Mouse (Mus musculus) large intestine, adult 2 months (tissue): Measurements from ENCODE around the gene Il18r1. TPM values are rescaled to one million over a fixed set of nuclear protein-coding genes. Genes with fewer than 3 reads are reported as not detected.

Experiments used
- DNase-seq: peaks from one replicate; pipeline ENCODE4 v3.0.0-alpha.2; 2012; ENCODE audit warnings: low read depth, low spot score
- WGBS: fragments of 180-500 bp; shearing (Covaris S2); methylation state at CpG from one replicate; pipeline ENCODE4 v1.1.7; 2018; 5-methylcytosine and 5-hydroxymethylcytosine counted together
- polyA plus RNA-seq: library from polyadenylated mRNA; depleted of rRNA; stranded (reverse); fragments of >200 nt; gene quantifications from 2 replicates; pipeline ENCODE4 v1.2.3, GENCODE M21; 2012

The Il18r1 gene
- polyA plus RNA-seq, 1 experiment: 0.52 TPM

DNA sequence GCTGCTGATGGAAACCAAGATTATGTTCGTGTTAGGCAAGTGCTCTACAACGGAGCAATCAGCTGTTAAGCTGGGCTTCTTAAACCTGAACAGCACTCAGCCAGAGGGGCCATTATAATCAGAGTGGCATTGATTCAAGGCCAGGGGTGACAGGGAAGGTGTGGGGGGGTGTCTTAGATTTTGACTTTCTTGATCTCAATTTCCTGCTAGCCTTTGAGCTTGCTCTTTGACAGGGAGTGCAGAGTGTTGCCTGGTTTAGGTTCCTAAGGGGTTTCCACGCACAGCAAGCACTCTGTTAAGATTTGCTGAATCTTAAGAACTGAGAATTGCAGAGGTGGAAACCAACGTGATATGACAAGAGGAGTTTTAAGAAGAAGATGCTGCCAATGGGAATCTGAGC is 11.4 kb downstream of the Il18r1 start:
- 65% methylated on average over 4 of the region's 4 CpGs for WGBS
- DNase-seq: no peak

DNA sequence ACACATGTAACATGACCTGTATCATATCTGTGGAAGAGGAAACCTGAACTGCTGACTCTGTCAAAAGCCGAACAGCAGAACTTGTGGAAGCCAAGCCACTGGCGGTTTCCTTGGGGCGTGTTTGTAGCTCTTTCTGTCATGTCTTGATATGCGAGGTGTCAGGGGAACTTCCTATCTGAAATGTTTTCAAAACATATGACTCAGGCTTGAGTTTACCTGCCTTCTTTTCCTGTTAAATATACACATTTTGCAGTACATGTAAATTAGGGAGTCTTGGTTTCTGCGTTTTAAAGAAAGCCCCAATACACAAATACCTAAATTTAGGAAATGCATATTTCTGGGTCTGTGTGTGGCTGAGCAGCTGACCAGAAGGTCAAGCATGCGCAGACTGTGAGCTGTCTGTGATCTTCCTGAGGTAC is 14.2 kb downstream of the Il18r1 start:
- no peak for DNase-seq
- 58% methylated on average over 6 of the region's 6 CpGs for WGBS

DNA sequence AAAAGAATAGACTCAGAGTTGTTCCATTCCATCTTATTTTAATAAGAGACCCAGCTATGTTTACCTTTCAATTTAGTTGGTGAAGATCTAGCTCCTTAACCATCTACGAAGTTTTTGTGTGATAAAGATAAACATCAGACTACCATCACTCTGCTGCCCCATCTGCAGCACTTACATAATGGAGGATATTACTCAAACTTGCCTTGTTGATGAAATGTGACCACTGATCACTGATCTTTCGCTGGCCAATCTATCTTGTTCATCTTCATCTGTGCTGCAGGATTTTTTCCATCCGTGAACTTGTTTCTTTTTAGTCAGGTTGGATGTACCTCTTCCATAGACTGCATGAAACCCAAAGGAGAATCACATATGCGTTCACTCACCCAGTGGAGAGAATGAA is 29.2 kb downstream of the Il18r1 start:
- WGBS: 80% methylated on average over 4 of the region's 4 CpGs

DNA sequence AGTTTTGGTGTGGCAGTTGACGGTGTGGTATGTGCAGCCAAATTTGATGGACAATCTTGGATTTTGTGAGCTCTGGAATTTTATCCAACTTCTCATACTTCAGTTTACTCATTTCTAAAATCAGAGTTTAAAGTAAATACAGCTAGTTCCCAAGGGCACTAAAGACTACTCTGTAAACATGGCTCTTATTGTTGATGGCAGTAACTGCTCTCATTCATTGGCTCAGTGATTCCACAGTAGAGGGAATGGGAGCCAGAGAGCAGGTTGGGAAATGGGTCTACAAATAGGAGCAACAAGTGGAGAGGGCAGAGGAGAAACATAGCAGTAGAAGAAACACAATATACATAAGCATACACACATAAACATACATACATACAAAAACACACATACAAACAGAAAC is 34.4 kb downstream of the Il18r1 start:
- WGBS: 30% methylated on average over 1 of the region's 1 CpGs
- DNase-seq: no peak

More for the DNA sequence above, 29.2 kb downstream of the Il18r1 start:
- no peak for DNase-seq

DNA sequence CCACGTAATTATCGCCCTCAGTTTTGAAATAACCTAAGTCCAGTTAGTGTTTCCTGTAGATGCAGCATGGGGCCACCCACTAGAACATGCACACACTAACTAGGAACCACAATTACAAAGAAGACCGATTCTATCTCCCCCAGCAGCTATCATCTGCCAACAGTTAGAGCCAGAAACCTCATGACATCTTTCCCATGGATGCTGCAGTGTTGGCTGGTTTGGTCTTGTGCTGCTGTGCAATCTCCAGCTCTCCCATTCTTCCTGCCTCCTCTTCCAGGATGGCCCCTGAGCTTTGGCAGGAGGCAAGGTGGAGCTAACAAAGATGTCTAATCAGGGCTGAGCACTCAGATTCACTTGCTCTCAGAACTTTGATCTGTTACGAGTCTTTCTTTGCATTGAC is 35.8 kb downstream of the Il18r1 start:
- no peak for DNase-seq
- 73% methylated on average over 4 of the region's 4 CpGs for WGBS

DNA sequence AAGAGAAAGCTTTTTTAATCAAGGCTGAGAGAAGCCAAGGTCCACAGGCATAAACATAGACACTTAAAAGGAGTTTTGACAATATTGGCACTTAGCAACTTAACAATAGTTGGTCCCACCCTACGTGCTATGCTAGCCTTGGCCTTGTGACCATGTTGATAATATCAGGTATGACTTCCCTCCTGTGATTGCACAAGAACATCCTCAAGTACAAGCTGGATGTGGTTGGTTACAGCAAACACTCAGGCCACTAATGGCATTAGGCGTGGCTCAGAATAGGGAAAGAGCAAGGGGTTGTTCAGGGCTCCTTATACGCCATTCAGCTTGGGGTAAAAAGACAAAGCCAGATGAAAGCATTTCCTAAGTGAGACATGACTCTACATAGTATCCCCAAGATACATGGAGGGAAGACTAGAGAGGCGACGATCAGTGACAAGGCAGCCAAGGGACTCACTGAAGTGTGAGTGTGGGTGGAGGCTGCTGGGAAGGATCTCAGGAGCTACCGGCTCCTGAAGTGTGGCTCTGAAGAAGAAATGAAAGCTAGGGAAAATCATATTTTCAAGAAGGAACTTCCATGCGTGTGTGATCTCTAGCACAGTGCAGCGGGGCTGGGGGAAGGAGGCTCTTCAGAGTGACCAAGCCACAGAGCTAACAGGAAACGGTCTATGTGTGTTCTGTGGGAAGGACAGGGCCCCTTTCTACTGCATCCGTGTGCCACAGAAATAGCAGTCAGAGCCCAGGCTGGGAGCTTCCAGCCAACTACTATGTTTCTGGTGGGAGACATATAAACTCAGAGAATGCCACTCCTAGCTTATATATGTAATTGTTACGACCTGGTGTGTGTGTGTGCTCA is 36.4 kb downstream of the Il18r1 start:
- no peak for DNase-seq
- WGBS: 66% methylated on average over 11 of the region's 11 CpGs

DNA sequence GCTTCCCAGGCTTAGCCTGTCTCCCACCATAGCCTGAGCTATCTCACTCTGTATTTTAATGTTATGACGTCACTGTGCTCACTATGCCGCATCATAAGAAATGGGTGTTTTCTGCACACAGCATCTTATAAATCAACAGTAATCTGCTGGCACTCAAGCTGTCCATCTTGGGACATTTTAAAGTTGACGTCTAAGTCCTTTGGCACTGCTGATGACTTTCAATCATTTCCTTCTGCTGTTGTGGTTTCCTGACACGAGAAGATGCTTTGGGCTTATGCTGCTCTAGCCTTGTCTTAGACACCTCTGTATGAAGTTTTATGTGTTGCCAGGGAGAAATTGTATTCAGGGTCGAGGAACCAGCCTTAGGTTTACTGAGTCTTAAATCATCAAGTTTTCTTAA is 39.2 kb downstream of the Il18r1 start:
- DNase-seq: no peak
- WGBS: 62% methylated on average over 5 of the region's 5 CpGs

DNA sequence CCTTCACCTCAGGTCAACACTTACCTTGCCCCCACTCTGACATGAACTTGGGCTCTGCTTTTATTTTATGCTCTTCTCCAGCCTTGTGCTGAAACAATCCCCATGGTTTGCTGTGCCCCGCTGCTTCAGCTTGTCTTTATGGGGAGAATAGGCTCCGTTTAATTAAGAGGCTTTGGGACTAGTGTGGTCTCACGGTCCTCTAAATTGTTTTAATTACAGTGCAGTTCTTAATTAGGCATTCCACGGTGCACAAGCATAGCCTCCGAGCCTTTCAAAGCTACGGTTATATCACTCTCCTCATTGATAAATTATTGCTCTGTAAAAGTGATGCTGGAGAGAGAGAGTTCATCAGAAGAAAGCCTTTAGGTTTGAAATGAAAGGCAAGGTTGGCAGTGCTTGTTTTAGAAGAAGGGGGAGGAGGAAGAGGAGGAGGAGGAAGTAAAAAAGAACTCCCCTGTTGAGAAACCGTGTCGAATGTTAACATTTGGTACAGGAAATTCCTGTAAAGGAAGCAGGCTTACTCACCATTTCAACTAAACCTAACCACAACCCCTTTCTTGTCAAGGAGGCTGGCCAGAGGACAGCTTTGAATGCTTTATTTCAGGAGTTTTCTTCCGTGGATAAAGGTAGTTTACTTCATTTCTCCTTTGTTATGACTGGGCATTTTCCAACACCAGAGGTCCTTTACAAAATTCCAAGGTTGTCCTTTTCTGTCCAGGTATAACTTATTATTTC is 49.7 kb downstream of the Il18r1 start, which contains the start of gene Il18rap:
TSS of gene Il18rap (plus strand) at position 512 of the 735 bp plus-strand sequence.
- WGBS: 36% methylated on average over 9 of the region's 9 CpGs
- no peak for DNase-seq

DNA sequence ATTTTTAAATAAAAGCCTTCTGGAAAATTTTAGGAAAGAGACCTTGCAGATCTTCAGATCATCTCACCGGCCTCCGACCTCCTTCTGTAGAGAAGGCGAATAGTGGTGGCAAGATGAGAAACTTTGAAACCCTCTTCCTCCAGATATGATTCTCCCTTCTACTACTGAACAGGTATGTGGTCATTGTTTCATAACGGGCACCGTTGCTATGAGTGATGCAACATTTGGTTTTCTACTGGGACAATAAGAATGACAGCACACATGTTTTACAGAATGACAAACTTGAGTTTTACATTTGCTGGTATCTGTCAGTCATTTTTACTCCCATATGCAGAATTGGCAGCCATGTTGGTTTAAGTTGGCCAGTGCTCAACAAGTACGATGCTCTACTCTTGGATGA is 51.0 kb downstream of the Il18r1 start:
- WGBS: 88% methylated on average over 6 of the region's 6 CpGs
- no peak for DNase-seq

DNA sequence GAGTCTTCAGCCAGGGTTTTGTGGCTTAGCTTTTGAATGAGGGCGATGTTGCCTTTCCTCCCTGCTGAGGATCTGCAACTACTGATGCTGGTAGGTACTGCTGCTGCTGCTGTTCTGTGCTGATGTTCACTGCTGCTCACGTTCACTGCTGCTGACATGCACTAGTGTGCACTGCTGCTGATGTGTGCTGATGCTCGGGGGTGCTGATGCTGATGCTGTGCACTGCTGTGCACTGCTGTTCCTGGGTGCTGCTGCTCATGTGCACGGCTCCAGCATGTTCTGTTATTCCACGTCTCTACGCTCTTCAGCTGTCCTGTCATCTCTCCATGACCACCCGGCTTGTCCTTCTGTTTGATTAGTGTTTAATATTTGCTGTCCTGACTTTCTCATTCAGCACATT is 57.6 kb downstream of the Il18r1 start:
- WGBS: 76% methylated on average over 7 of the region's 7 CpGs
- no peak for DNase-seq

DNA sequence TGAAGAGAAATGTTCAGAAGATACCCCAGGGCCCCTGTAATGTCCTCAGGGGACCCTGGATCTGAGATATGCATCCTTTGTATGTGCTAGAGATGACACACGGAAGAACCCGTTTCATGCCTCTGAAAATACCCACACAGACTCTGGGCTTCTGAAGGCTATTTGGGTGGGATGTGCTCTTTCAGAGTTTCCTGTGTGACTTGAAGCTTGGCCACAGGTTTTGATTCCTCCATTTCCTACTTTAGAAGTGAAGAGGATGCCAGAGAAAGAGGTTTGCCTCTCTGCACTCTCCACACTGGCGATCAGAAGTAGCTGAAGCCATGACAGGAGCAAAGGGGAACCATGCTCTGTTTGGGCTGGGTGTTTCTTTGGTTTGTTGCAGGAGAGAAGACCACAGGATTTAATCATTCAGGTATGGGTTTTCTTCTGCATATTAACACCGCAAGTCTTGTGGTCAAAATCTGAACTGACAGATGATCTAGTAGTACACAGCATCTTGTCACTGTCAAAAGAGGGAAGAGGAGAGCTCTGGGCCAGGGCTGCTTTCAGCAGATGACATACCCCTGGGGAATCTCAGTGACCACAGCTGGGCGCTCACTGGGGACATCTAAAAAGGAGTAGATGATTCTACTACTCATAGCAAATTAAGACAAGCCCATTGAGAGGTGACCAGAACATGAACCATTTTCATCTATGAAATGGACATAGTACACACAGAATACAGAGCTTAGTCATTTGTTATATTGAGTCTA is 58.8 kb downstream of the Il18r1 start:
- whole genome bisulfite sequencing: 87% methylated on average over 5 of the region's 5 CpGs
- DNase-seq: no peak

DNA sequence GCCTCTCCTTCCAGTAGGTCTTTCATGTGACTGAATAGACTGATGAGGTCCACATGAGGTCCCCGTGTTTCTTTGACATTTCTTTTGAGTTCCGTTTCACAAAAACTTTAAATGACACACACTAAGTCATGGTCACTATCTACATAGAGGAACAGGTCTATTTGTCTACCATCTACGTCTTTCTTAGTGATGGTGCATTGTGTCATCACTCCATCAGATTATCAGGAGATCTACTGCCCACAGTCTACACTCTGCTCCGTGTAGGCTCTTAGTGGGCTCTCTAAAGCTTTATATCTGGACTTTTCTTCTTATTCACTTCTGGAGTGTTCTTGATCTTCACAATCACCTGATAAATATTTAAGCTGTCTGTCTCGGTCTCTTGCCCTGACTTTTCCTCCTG is 63.9 kb downstream of the Il18r1 start:
- 86% methylated on average over 5 of the region's 5 CpGs for whole genome bisulfite sequencing
- no peak for DNase-seq

DNA sequence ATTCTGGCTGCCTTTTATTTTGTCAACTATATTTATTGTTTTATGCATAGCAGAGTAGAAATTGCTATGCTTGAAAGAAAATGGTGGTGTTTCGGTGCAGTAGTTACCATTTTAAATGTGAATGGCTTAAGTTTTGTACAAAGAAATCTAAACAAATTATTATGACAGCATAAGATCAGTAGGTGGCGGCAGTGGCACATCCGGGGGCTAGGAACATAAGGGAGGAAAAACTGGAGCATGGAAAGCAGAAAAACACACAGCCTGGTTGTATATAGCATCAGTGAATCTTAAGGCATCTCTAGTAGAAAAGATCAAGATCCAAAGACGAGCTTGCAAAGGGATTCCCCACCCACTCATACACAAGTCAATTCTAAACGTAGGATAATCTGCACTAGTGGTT is 72.2 kb downstream of the Il18r1 start:
- 70% methylated on average over 5 of the region's 5 CpGs for WGBS
- no peak for DNase-seq

DNA sequence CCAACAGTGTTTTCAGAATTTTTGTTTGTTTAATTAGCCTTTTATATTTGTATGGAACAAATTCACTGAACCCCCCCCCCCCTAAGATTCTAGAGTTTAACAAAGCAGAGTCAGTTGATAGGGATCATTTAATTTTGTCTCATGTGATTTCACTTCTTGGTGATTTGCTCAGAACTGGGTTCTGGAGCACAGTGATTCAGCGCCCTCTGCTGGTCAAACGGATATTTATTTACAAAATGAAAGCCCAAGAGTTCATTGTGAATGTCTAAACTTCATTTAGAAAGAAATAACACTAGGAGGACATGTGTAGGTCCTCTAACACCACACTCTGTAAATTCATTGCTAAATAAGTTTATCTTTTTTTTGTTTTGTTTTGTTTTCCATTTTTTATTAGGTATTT is 79.3 kb downstream of the Il18r1 start:
- peak; percentile 39 for DNase-seq
- 0% methylated on average over 2 of the region's 2 CpGs for WGBS

DNA sequence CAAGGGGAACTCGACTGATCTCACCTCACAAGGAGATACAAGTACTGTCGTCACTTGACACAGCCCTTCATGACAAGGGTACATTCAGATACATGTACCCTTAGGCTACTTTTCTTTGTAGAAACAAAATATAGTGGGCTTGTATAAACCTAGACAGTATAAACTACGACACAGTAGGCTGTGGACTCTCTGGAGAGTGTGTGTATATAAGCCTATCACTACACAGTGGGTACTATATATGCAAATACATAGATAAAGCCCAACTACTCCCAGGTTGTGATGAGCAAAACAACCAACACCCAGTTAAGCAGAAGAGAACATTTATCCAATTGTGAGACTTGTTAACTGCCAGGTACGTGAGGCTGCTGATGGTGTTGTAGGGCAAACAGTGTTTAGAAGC is 81.3 kb downstream of the Il18r1 start:
- WGBS: 73% methylated on average over 4 of the region's 4 CpGs
- no peak for DNase-seq

DNA sequence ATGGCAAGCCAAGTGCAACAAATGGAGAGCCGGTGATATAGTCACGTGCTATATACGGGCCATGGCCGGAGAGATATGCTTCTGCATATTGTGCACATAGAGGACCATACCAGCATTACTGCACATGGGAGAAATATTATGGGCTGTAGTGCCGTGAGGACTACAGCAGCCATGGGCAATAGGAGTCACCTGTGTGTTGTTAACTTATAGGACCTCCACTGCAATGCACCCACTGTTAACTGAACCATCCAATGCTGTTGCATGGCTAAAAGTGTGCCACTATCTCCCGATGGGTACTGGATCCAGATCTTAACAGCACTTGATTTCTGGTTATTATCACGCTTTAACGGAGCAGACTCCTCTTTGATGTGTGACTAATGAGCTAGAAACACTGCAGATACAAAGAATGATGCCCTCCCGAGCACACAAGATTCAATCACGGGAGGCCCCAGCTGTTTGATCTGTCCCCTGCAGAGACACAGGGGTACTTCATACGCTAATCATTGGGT is 81.8 kb downstream of the Il18r1 start:
- DNase-seq: no peak
- 86% methylated on average over 11 of the region's 11 CpGs for WGBS

DNA sequence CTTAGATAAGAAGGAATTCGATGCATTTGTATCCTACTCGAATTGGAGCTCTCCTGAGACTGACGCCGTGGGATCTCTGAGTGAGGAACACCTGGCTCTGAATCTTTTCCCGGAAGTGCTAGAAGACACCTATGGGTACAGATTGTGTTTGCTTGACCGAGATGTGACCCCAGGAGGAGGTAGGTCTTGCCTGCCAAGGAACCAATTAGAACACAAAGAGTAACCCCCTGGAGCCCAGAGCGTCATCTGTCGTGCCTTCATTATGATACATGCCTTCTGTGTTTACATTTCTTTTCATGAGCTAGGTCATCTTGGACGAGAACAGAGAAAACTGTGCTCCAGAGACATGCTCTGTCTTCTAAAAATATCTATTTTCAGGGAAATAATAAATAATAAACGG is 82.4 kb downstream of the Il18r1 start:
- no peak for DNase-seq
- 23% methylated on average over 10 of the region's 10 CpGs for whole genome bisulfite sequencing
